Mouse (Mus musculus) neural tube, embryonic 12.5 days (tissue): ENCODE data around the gene Mus81. TPM values are rescaled to one million over a fixed set of nuclear protein-coding genes. Genes with fewer than 3 reads are reported as not detected.
"Not testable (repeated sequence)": the region's sequence is repeated elsewhere in the genome, so short reads cannot be mapped to it uniquely, and the experiment has no call there.

Source experiments
- ATAC-seq: fragments of 200-750 bp; cut with Nextera tagmentation; 2 replicates; pipeline ENCODE4 v1.8.0; 2017; ENCODE audit warnings: low read depth, mild to moderate bottlenecking, moderate TSS enrichment, moderate library complexity; ENCODE audit not compliant: low FRiP score
- H3K27ac ChIP-seq: fragments of 300-500 bp; sonication (generic); 2 replicates; pipeline ENCODE4 v1.5.1; 2016
- H3K27me3 ChIP-seq: fragments of 300-500 bp; sonication (generic); replicated peaks from 2 replicates; pipeline ENCODE4 v1.6.1; 2016; ENCODE audit warnings: mild to moderate bottlenecking
- H3K36me3 ChIP-seq: fragments of 300-500 bp; sonication (generic); 2 replicates; pipeline ENCODE4 v1.6.1; 2016; ENCODE audit warnings: mild to moderate bottlenecking
- H3K4me1 ChIP-seq: fragments of 300-500 bp; sonication (generic); 2 replicates; pipeline ENCODE4 v1.6.1; 2016
- H3K4me2 ChIP-seq: fragments of 300-500 bp; sonication (generic); replicated peaks from 2 replicates; pipeline ENCODE4 v1.6.1; 2016; ENCODE audit warnings: mild to moderate bottlenecking
- H3K4me3 ChIP-seq: fragments of 300-500 bp; sonication (generic); 2 replicates; pipeline ENCODE4 v1.5.1; 2016
- H3K9ac ChIP-seq: fragments of 300-500 bp; sonication (generic); 2 replicates; pipeline ENCODE4 v1.6.1; 2016; ENCODE audit warnings: mild to moderate bottlenecking
- H3K9me3 ChIP-seq: fragments of 300-500 bp; sonication (generic); 2 replicates; pipeline ENCODE4 v1.6.1; 2016; ENCODE audit warnings: mild to moderate bottlenecking
- WGBS: fragments of 180-500 bp; shearing (Covaris S2); methylation state at CpG from one replicate; pipeline ENCODE4 v1.1.7; 2016; 5-methylcytosine and 5-hydroxymethylcytosine counted together
- polyA plus RNA-seq: library from polyadenylated mRNA; unstranded; fragments of >200 nt; fragmentation: Nextera tagmentation; extraction: Ambion mirVana; gene quantifications from 2 replicates; pipeline ENCODE4 v1.2.1, GENCODE M21; 2016

The Mus81 gene
- polyA plus RNA-seq, 1 experiment from 2014 or later = 44.6 TPM

GRCm38 (mm10) chr19:5489721-5490120, 1.5 kb upstream of the Mus81 start:
- Histone ChIP-seq H3K36me3 (peaks cover 43% of the 10 kb centered on the region), H3K27ac (peak overlapping the region; percentile 99; the same call in 1 of the 2 replicates), H3K4me1 (peaks cover 26% of the 10 kb centered on the region), H3K4me2 (peak overlapping the region; percentile 82)
- not testable (repeated sequence) for ATAC-seq, H3K9ac ChIP-seq, H3K4me3 ChIP-seq, H3K27me3 ChIP-seq, H3K9me3 ChIP-seq
- WGBS = 55% methylated on average over 10 of the region's 10 CpGs

DNA sequence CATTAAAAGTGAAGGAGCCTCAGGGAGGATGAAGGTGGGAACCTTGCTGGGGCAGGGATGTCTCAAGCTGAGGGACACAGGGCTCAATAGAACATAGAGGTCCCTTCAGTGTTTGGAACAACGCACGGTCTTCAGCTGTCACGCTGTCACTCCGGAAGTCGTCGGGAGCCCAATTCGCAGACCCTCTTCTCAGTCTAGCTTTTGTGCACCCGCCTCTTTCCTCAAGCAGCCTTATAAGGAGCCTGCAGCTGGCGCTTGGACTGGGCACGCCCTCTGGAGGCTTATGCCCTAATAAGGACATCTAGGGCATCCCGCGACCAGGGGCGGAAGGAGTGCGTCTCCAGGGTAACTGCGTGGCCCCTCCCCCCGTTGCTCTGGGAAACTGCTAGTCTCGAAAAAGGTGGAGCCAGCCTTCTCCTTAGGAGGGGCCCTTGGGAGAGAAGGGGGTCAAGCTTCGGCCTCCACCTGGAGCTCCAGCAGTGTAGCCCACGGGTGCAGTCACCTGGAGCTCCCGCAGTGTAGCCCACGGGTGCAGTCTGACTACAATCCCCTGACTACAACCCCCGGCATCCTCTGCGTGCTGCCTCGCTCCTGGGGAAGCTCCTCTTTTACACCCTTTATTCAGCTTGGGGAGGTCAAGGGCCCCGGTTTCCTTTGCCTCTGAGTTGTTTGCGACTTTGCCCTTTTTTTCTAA, 823 bp upstream of the Mus81 start:
- peak overlapping the region; percentile 41 for H3K4me3 ChIP-seq
- peak; percentile 78 for ATAC-seq
- no peaks in the 10 kb centered on the region for H3K27me3 ChIP-seq
- peaks cover 26% of the 10 kb centered on the region for H3K4me1 ChIP-seq
- H3K27ac ChIP-seq = peak overlapping the region; percentile 97
- peak overlapping the region; percentile 69 for H3K4me2 ChIP-seq
- WGBS = under 1% methylated on average over 26 of the region's 26 CpGs
- H3K36me3 ChIP-seq = peaks cover 43% of the 10 kb centered on the region
- H3K9ac ChIP-seq = peak overlapping the region; percentile 62
- H3K9me3 ChIP-seq = no peaks in the 10 kb centered on the region

DNA sequence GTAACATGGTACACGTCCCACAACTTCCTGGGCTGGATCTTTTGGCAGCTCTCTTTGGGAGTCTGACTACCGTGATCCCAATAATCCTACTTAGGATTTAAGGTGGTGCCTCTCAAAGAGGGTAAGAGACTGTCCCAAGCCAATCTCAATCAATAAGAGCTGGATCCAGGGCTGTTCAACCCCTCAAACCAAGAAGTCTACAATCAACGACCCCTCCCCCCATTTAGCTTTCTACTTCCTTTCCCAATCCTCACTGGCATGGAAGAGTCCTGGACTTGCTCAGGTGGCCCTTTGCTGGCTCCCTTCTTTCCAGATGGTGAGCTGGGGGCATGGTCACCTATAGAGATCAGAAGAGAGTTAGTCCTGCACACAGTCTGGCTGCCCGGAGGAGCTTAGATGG, 1.4 kb downstream of the Mus81 start:
- H3K4me1 ChIP-seq = peaks cover 13% of the 10 kb centered on the region
- H3K27me3 ChIP-seq = no peaks in the 10 kb centered on the region
- 88% methylated on average over 4 of the region's 4 CpGs for WGBS
- H3K27ac ChIP-seq = no peak overlapping the region
- H3K9ac ChIP-seq = 0 out of 2 replicates have a peak overlapping the region, but pooled peaks have one; percentile 21
- peaks cover 43% of the 10 kb centered on the region for H3K36me3 ChIP-seq
- no peak overlapping the region for H3K4me3 ChIP-seq
- no peak for ATAC-seq
- H3K9me3 ChIP-seq = no peaks in the 10 kb centered on the region
- peak overlapping the region; percentile 69 for H3K4me2 ChIP-seq

- Histone ChIP-seq H3K4me1 (peaks cover 12% of the 10 kb centered on the region), H3K36me3 (peaks cover 48% of the 10 kb centered on the region), H3K4me3 (no peak overlapping the region), H3K9ac (0 out of 2 replicates have a peak overlapping the region, but pooled peaks have one; percentile 21), H3K27ac (no peak overlapping the region), H3K4me2 (no peak overlapping the region; the same call in 1 of the 2 replicates), H3K9me3 (no peaks in the 10 kb centered on the region), H3K27me3 (no peaks in the 10 kb centered on the region)
- no peak for ATAC-seq
- WGBS = 93% methylated on average over 8 of the region's 8 CpGs
Measured at GRCm38 (mm10) chr19:5486286-5486685, 1.9 kb downstream of the Mus81 start.

DNA sequence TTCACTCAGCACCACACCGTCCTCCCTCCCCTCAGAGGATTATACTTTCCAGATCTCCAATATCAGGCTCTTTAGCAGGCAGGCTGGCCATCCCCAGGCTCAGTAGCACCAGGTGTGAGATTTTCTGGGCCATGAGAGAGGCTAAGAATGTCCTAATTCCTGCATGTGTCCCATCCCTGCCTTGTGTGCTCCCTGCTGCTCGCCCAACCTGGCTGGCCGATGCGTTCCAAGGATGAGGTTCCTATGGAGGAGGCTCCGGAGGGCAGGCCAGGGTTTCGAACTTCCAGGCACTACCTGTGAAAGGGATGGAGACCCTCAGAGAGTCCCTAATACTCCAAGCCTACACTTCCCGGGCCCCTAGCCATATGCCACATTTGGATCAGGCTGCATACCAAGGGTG, 2.4 kb downstream of the Mus81 start:
- no peaks in the 10 kb centered on the region for H3K9me3 ChIP-seq
- H3K4me2 ChIP-seq = no peak overlapping the region
- no peak overlapping the region for H3K4me3 ChIP-seq
- no peaks in the 10 kb centered on the region for H3K27me3 ChIP-seq
- peaks cover 12% of the 10 kb centered on the region for H3K4me1 ChIP-seq
- 94% methylated on average over 7 of the region's 7 CpGs for WGBS
- no peak for ATAC-seq
- H3K27ac ChIP-seq = no peak overlapping the region
- no peak overlapping the region for H3K9ac ChIP-seq
- H3K36me3 ChIP-seq = peaks cover 48% of the 10 kb centered on the region

DNA sequence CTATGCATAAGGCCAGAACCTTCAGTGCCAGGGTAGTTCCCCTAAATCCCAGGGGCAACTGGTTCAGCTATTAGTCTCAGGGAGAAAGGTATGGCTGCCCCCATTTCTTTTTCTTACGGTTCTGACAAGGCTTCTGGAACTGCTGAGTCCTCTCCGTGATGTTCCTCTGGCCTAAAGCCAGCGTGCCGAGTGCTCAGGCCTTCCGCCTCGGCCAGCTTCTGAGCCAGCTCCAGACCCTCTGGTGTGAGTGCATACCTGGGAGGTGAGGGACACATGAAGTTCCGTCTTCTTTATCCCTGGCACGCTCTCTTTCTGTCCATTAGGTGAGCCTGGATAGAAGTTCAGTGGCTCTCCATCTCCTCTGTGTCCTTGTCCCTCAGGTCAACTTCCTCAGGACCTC, 2.8 kb downstream of the Mus81 start:
- no peak for ATAC-seq
- Histone ChIP-seq H3K27me3 (no peaks in the 10 kb centered on the region), H3K4me1 (peaks cover 12% of the 10 kb centered on the region), H3K27ac (no peak overlapping the region), H3K4me2 (no peak overlapping the region), H3K4me3 (no peak overlapping the region), H3K9me3 (no peaks in the 10 kb centered on the region), H3K9ac (no peak overlapping the region), H3K36me3 (peaks cover 53% of the 10 kb centered on the region)
- 96% methylated on average over 8 of the region's 8 CpGs for WGBS

DNA sequence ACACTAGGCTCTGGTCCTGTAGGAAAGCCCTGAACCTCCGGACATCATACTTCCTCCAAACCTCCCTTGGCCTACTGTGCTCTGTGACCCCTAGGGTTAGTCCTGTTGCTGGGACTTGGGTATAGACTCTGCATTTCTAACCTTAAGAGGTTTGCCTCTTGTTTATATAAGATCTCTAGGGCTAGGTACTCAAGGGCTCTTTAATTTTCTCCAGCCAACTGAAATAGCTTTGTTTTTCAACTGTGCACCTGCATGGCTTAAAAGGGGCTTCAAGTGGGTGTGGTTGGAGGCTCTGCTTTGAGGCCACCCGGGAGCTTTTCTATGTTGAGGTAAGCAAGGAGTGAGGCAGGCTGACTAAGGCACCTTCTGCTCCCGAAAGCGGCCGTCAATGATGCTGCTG, 3.7 kb downstream of the Mus81 start:
- Histone ChIP-seq H3K4me2 (no peak overlapping the region), H3K9me3 (no peaks in the 10 kb centered on the region), H3K36me3 (peaks cover 53% of the 10 kb centered on the region), H3K4me1 (peaks cover 12% of the 10 kb centered on the region), H3K27ac (no peak overlapping the region), H3K4me3 (no peak overlapping the region), H3K27me3 (no peaks in the 10 kb centered on the region), H3K9ac (no peak overlapping the region)
- no peak for ATAC-seq
- WGBS = 87% methylated on average over 5 of the region's 5 CpGs

GRCm38 (mm10) chr19:5483386-5484359, 4.5 kb downstream of the Mus81 start:
- WGBS = 94% methylated on average over 19 of the region's 19 CpGs
- Histone ChIP-seq H3K4me3 (no peak overlapping the region), H3K27ac (no peak overlapping the region), H3K9ac (no peak overlapping the region), H3K36me3 (peaks cover 54% of the 10 kb centered on the region), H3K4me2 (no peak overlapping the region), H3K9me3 (no peaks in the 10 kb centered on the region), H3K4me1 (peaks cover 12% of the 10 kb centered on the region), H3K27me3 (no peaks in the 10 kb centered on the region)
- ATAC-seq = no peak

- no peak for ATAC-seq
- 90% methylated on average over 10 of the region's 10 CpGs for WGBS
- H3K36me3 ChIP-seq = peaks cover 64% of the 10 kb centered on the region
- H3K4me2 ChIP-seq = no peak overlapping the region
- no peaks in the 10 kb centered on the region for H3K4me1 ChIP-seq
- H3K4me3 ChIP-seq = no peak overlapping the region
- H3K27me3 ChIP-seq = no peaks in the 10 kb centered on the region
- H3K9me3 ChIP-seq = no peaks in the 10 kb centered on the region
- no peak overlapping the region for H3K27ac ChIP-seq
- no peak overlapping the region for H3K9ac ChIP-seq
Measured at GRCm38 (mm10) chr19:5481398-5481797, 6.8 kb downstream of the Mus81 start.

GRCm38 (mm10) chr19:5480016-5480415, 8.2 kb downstream of the Mus81 start:
- no peak overlapping the region for H3K27ac ChIP-seq
- no peaks in the 10 kb centered on the region for H3K9me3 ChIP-seq
- H3K4me2 ChIP-seq = no peak overlapping the region
- no peak overlapping the region for H3K9ac ChIP-seq
- WGBS = 93% methylated on average over 10 of the region's 10 CpGs
- H3K4me1 ChIP-seq = peaks cover 10% of the 10 kb centered on the region
- ATAC-seq = no peak
- H3K27me3 ChIP-seq = no peaks in the 10 kb centered on the region
- peaks cover 51% of the 10 kb centered on the region for H3K36me3 ChIP-seq
- no peak overlapping the region for H3K4me3 ChIP-seq

DNA sequence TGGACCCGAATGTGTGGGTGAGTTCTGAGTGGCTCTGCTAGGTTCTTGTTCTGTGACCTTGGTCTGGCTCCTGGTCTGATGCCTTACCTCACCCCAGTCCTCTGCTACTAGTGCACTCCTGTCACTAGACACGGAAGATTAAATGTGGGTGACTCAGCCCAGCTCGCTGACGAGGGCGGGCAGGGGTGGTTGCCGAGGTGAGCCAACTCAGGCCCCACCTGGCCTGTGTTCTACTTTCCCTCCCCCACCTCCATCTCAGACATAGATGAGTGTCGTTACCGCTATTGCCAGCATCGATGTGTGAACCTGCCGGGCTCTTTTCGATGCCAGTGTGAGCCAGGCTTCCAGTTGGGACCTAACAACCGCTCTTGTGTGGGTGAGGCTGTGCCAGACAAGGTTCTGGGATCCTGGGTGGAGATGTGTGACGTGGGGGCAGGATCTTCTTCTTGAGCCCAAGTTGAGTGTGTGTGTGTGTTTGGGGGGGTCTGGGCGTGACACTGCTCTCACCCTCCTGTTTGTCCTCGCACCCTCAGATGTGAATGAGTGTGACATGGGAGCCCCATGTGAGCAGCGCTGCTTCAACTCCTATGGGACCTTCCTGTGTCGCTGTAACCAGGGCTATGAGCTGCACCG, 10.4 kb downstream of the Mus81 start:
- no peaks in the 10 kb centered on the region for H3K27me3 ChIP-seq
- no peak overlapping the region for H3K4me3 ChIP-seq
- no peaks in the 10 kb centered on the region for H3K9me3 ChIP-seq
- no peak overlapping the region for H3K4me2 ChIP-seq
- no peak overlapping the region for H3K9ac ChIP-seq
- H3K4me1 ChIP-seq = peaks cover 24% of the 10 kb centered on the region
- peaks cover 29% of the 10 kb centered on the region for H3K36me3 ChIP-seq
- H3K27ac ChIP-seq = no peak overlapping the region
- 91% methylated on average over 18 of the region's 18 CpGs for WGBS
- ATAC-seq = no peak
